Mouse (Mus musculus): Measurements from ENCODE around the gene Tdrd6. TPM values are rescaled to one million over a fixed set of nuclear protein-coding genes. Genes with fewer than 3 reads are reported as not detected.
A peak's percentile ranks its signal among the peaks of the same experiment; 100 is the strongest.

Gene Tdrd6
- total RNA-seq, 1 experiment from 2014 or later: not detected

DNA sequence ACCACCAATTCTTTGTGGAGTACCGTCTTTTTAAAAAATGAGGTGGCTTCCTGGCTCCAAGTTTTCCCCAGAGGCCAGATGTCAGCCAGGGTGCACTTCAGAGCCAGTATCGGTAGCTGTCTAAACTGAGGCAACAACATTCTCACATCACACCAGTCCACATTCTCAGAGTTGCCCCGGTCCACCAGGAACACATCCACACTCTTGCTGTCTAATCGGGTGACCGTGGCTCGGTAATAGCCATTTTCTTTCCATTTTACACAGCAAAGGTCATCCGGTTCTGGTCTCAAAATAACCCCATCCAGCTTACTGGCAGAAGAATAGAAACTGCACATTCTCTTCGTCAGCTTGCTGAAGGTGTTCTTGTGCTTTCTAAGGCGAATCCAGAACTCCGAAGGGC is 1.9 kb downstream of the Tdrd6 start:
- ATAC-seq (ENCODE audit: extremely low read depth, insufficient number of reproducible peaks, low FRiP score, poor library complexity, severe bottlenecking): no peak

DNA sequence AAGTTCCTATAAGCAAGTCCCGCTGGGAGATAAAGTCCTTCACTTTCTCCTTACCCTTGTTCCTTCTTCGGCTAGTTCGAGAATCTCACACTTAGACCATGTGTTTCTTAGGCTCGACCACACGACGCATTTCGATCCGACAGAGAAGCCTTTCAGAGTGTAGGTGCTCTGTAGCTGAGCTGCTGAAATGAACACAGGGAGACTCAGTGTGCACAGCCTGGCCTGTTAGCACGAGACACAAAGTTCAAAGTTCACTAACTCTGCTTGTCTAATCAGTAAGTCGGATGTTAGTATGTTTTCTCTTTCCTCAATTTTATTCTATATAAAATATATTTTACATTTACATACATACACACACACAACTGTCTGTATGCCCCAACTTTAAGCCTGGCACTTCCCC is 8.0 kb downstream of the Tdrd6 start:
- no peak for ATAC-seq (ENCODE audit: extremely low read depth, insufficient number of reproducible peaks, low FRiP score, poor library complexity, severe bottlenecking)

DNA sequence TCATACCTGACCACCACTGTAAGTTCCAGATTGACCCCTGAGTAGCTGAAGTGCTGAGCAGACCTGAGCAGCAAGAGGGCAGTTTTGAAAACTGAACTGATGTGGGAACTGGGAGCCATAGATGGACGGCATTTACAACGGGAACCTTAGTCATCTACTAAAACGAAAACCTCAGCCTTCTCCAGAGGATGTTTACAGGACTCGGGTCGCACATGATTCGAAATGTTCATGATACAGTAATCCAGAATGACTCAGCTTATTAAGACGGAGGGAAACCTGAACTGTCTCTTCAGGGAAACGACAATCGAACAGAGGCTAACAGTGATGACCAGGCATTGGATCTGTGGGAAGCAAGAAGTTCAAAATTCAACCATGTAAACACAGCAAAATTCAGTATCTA is 10.9 kb downstream of the Tdrd6 start:
- ATAC-seq (ENCODE audit: extremely low read depth, insufficient number of reproducible peaks, low FRiP score, poor library complexity, severe bottlenecking): no peak

DNA sequence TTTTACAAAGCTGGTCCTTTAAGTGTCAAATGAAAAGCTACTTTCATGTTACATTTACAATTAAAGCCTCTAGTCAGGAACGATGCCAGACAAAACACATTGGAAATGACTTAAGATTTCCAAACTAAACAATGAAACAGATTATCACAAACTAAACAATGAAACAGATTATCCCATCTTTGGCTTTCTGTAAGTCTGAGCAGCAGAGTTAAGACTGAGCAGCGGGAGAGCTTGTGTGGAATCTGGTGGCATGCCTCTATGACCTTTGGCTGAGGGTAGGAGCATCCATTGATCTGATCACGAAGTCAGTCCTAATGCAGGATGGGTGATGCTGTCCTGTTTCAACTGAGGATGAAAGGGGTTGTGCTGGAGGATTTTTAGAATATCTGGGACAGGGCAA is 17.9 kb downstream of the Tdrd6 start:
- ATAC-seq (ENCODE audit: extremely low read depth, insufficient number of reproducible peaks, low FRiP score, poor library complexity, severe bottlenecking): no peak

DNA sequence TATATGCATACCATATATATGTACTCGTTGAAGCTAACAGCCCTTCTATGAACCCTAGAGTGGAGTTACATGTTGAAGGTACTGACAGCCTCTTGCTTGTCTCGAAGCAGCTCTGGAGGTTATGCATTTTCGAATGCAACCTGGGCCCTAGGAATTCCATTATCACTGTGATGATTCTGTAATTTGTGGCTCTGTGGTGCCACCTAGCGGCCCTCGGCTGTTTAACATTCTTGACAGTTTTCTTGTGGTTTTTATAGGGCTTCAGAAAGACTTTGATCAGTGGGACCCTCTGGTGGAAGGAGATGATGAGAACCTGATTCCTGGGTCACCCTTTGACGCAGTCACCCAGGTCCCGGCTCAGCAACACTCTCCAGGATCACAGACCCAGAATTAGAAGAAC is 18.5 kb downstream of the Tdrd6 start:
- ATAC-seq (ENCODE audit: extremely low read depth, insufficient number of reproducible peaks, low FRiP score, poor library complexity, severe bottlenecking): 0 out of 2 replicates have a peak, but pooled peaks have one; percentile 38

DNA sequence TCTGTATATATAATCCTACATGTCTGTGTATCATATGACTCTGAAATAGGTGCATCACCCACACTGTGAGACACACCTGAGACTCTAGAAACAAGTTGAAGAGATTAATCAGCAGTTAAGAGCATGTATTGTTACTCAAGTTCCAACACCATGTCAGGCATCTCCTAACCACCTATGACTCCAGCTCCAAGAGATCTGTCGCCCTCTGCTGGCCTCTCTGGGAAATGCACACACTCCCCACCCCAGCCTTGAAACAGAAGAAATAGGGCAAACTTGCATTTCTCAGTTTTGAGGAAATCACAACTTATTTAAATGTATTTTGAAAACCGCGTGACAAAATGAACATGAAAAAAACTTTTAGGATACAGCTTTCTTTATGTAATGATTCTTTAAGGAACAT is 23.4 kb downstream of the Tdrd6 start:
- ATAC-seq (ENCODE audit: extremely low read depth, insufficient number of reproducible peaks, low FRiP score, poor library complexity, severe bottlenecking): peak; percentile 73; the same call in 1 of the 2 replicates

DNA sequence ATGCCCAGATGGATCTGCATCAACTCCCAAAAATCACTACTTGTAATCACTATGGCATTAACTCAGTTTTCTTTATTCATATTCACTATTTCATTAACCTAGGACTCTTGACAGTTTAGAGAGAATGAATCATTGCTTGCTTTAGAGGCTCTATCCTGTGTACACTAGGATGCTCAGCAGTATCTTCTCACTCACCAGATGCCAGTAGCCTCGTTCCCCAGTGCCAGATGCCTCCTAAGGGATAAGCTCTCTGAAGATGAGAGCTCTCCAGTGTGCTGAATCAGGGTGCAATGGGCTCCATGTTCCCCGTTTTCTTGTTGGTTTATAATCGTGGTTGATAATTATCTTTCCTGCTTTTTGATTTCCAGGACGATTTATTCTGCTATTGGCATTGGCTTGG is 31.4 kb downstream of the Tdrd6 start:
- ATAC-seq (ENCODE audit: extremely low read depth, insufficient number of reproducible peaks, low FRiP score, poor library complexity, severe bottlenecking): no peak

DNA sequence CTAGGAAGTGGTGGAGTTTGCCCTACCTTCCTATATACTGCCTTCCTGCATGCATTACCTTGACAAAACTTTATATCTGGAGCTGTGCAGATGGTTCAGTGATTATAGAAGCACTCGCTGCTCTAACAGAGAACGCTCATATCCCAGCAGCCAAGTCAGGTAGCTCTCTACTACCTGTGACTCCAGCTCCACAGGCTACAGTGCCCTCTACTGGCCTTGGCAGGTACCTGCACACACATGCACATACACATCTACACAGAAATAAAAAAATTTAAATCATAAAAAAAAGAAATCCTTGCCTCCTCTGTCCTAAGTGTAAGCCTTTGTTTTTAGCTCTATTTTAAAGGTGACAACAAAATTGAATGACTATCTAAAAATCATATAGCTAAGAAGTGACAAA is 32.4 kb downstream of the Tdrd6 start:
- ATAC-seq (ENCODE audit: extremely low read depth, insufficient number of reproducible peaks, low FRiP score, poor library complexity, severe bottlenecking): no peak

DNA sequence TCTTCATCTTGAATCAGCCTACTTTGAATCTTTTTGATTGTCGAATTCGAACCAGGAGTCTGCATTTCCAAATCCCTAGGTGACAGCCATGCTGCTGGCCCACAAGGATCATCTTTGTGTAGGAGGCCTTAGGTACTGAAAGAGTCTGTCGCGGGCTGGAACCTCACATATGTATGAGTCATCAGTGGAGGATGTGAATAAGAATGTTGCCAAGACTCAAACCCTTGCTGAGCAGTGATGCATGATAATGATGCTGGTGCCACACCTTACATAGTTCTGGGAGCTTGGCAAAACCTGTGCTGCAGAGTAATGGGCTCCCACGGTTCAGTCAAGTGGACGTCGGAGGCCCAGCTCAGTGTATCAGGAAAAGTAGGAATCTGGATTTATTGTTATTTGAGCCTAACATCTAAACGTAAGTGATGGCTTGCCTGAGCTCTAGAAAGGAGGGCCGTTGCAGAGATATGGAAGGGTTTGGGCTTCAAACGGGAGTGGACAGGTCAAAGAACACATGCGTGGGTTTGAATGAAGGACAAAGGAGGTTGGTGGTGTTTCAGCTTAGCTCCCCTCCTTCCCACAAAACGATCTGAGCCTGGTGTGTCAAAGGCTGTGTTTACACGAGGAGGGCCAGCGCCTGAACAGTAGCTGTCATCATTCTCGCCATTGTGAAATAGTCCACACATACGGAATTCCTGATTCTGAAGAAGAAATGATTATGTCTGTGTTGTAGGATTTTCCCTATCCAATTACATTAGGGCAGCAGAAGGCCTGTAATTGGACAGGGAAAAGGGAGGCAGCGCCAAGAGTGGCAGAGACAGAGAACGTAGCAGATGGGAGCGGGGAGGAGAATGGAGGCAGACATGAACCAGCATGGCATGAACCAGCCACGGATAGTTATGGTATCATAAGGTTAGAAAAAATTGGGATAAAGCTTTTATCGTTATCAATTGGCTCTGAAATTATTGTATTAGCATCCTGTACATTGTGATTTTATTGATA is 37.5 kb downstream of the Tdrd6 start:
- ATAC-seq (ENCODE audit: extremely low read depth, insufficient number of reproducible peaks, low FRiP score, poor library complexity, severe bottlenecking): no peak

DNA sequence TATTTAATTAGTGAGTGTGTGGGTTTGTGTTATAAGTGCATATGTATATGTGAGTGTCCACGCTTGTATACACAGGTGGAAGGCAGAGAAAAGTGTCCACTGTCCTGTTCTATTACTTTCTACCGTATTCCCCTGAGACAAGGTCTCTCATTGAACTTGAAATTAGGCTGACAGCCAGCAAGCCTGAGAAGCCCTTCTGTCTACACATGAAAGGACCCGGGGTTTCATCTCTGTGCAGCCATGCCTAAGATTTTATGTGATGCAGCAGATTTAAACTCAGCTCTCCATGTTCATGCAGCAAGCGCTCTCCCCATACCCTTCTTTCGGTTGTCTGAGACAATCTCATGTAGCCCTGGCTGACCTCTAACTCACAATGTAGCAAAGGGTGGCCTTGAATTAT is 39.6 kb downstream of the Tdrd6 start:
- ATAC-seq (ENCODE audit: extremely low read depth, insufficient number of reproducible peaks, low FRiP score, poor library complexity, severe bottlenecking): no peak

DNA sequence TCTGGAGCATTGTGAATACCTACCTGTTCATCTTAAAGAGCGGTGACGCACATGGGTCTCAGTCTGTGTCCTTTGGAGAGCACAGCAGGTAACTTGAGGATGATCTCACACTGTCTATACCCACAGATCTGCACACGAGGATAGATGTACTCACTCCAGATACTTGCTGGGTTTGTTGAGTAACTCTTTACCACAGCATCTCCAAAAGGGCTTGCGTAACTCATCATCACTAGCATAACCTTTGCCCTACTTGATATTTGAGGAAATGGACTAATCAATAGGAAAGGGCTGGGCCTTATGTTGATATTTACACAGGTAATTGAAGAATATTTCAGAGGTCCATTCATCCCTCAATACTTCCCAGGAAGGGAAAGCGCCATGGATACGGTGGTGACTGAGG is 40.3 kb downstream of the Tdrd6 start:
- peak; percentile 65; the same call in 1 of the 2 replicates for ATAC-seq (ENCODE audit: extremely low read depth, insufficient number of reproducible peaks, low FRiP score, poor library complexity, severe bottlenecking)

DNA sequence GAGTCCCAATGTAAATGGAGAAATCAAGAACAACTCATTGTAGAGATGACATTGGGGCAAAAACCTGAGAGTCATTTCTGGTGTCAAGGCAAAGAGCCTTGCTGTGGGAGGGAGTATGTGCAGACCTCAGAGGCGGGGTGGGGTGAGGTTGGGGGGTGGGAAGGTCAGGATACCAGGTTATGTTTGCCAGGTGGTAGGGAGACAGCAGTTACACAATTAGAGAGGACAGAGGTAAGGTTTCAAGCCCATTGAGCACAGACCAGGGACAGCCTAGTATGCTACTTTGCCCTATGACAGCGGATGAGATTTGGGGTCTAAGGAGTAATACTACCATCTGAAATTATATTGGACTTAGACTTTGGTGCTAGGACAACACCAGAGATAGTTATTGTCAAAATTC is 42.8 kb downstream of the Tdrd6 start:
- no peak for ATAC-seq (ENCODE audit: extremely low read depth, insufficient number of reproducible peaks, low FRiP score, poor library complexity, severe bottlenecking)

DNA sequence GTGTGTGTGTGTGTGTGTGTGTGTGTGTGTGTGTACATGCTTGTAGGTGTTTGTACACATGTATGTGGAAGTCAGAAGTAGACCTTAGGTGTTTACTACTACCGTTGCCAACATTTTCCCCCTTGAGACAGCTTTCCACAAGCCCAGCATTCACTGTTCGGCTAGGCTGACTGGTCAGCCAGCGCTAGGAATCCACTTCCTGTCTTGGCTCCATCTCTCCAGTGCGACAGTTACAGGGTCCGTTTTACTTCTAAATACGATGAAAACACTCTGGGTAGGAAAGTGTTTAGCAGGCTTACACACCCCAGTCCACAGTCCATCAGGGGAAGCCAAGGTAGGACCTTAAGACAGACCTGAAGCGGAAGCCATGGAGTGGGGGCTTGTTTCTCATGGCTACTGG is 45.3 kb downstream of the Tdrd6 start:
- ATAC-seq (ENCODE audit: extremely low read depth, insufficient number of reproducible peaks, low FRiP score, poor library complexity, severe bottlenecking): no peak

DNA sequence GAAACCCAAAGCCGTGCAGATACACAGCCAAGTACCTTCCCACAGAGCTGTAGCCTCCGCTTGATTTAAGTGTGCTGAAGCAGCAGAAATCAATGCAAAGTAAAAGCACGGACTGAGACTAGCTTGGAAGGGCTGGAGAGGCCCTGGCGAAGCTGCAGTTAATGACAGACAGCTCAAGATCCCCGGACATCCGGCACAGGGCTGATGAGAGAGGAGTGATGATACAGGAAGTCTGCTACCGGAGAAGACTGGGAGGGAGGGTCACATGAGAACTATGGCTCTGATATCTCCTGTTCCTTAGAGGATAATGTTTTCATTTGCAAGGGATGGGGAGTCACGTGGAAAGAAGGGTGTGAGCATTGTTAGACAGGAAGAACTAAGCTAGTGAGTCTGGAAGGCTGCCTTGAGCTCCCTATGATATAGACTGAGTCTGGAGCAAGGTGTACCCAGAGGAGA is 49.1 kb downstream of the Tdrd6 start:
- ATAC-seq (ENCODE audit: extremely low read depth, insufficient number of reproducible peaks, low FRiP score, poor library complexity, severe bottlenecking): no peak

DNA sequence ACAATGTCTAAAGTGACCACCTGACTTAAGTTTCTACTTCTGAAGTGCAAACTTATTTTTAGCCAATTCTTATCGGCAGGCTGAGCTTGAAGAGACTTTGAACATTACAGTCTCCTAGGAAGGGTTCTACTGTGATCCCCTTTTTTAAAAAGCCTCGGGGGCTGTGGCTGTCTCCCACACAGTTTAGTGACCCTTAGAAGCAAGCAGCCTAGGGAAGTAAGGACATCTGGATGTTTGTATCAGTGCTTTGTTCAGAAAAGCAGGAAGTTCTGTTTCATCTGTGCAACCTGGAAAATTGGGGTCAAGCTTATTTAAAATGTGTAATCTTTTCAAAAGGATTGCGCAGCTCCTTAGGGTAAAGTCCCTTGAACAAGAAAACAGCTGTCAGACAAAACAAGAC is 49.6 kb downstream of the Tdrd6 start:
- no peak for ATAC-seq (ENCODE audit: extremely low read depth, insufficient number of reproducible peaks, low FRiP score, poor library complexity, severe bottlenecking)

DNA sequence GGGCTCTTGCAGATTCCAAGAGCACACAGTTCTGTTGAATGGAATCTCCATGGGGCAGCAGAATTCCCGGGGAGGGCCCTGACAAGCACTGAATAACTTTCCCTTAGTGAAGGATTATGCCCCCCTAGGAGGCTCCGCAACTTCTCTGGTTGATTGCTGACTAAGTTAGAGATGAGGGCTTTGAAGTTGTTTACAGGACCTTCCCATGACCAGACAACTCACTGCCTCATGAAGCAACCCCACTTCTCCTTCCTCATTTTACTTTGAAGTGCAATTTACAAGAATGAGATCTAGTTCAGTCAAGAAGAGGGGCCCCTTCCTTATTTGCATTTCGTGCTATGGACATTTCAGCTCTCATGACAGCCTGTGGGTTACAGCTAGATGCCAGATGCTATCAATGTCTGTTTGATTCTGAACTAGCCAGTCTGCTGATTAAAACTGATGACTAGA is 56.5 kb downstream of the Tdrd6 start:
- peak; percentile 80 for ATAC-seq (ENCODE audit: extremely low read depth, insufficient number of reproducible peaks, low FRiP score, poor library complexity, severe bottlenecking)

DNA sequence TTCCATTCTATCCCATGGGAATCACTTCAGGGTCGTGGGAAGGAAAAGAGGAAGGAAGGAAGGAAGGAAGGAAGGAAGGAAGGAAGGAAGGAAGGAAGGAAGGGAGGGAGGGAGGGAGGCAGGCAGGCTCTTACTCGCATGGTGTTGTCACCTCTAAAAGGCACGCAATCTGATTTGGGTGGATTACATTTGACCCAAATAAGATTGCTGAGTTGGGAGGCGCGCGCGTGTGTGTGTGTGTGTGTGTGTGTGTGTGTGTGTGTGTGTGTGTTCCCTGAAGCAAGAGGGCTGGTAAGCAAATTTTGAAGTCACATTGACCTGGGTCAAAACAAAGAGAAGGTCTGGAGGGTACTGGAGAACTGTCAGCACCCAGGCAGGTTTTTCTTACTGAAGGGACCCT is 60.8 kb downstream of the Tdrd6 start:
- ATAC-seq (ENCODE audit: extremely low read depth, insufficient number of reproducible peaks, low FRiP score, poor library complexity, severe bottlenecking): no peak

DNA sequence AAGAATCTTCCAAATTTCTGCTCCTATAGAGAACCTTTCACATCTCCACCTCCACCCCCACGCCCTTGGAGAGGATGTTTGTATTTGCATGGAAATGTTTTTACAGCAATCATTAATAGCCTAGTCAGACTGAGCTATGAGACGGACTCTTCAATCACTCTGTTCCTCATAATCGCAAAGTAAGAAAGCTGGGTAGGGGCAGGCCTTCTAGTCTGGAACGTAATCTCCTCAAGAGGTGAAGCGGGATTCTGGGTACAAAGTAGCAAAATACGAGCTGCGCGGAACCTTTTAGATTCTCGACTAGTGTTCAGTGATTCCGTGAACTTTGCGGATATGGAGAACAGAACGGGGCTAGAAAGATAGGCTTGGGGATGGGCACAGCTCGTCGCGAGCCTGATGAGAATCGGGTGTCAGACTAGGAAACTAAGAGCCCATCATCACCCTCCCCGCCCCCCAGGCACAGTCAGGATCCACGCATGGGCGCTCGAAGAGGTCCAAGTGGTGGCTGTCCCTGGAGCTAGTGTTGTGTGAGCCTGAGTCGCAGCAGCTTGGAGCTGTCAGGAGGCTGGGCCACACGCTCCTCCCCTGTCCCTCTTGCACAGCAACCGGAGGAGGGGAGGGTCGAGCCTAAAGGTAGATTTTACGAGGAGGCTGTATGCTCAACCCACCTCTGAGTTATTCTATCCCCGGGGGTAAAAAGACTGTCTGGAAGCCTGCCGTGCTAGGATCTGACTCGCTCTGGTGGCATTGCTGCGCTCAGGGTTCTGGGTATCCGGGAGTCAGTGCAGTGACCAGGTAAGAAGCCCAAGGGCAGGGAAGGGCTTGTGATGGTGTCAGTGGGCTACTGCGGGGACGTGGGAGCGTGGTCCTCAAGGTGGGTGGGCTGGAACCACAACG is 61.9 kb downstream of the Tdrd6 start, which contains the start of gene Pla2g7:
Pla2g7 (plus strand) TSS at position 107 of the 897 bp plus-strand sequence.
- ATAC-seq (ENCODE audit: extremely low read depth, insufficient number of reproducible peaks, low FRiP score, poor library complexity, severe bottlenecking): peak; percentile 59; the same call in 1 of the 2 replicates

DNA sequence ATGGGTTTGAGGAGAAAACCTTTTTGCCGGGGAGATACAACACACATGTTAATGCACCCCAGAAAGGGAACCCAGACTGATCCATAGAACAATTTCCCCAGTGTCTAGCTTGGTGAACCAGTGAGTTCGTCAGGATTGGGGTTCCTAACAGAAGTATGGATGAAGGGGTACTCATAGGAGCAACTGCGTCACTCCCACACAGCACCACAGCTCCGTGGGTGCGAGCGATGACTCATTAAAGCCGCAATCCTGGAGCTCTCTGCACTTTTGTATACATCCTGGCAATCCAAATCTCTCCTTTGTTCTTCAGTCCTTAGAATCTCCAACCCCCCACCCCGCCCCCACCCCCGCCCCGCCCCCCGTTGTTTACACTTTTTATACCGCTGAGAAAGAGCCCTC is 62.5 kb downstream of the Tdrd6 start:
- ATAC-seq (ENCODE audit: extremely low read depth, insufficient number of reproducible peaks, low FRiP score, poor library complexity, severe bottlenecking): no peak
